Mouse (Mus musculus): ENCODE measurements around the gene Vps11. TPM values are rescaled to one million over a fixed set of nuclear protein-coding genes. Genes with fewer than 3 reads are reported as not detected.
A peak's percentile ranks its signal among the peaks of the same experiment; 100 is the strongest.

The Vps11 gene
- polyA plus RNA-seq, 1 experiment = 43.2 TPM

DNA sequence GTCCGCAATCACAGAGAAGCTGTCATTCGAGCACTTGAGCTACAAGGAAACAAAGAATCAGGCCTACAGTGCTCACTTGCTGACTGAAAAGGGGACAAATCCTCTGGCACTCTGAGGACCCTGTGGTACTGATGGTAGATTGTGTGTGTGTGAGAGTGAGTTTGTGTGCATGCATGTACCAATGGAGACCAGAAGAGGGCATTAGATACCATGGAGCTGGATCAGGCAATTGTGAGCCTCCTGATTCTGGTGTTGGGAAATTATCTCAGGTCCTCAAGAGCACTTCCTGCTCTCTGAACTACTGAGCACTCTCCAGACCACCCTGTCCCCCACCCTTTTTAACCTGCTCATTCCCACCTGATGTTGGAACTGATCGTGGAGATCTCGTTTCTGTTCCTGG is 12.9 kb downstream of the Vps11 start:
- H3K4me1 ChIP-seq (ENCODE audit: control insufficient read depth, insufficient read depth, low read length) = no peaks in the 10 kb centered on the region; the same call in 1 of the 2 replicates
- no peak overlapping the region for H3K4me3 ChIP-seq (ENCODE audit: insufficient read depth, low read length)
- H3K27ac ChIP-seq (ENCODE audit: insufficient read depth, low read length) = no peak overlapping the region
- TF ChIP-seq POLR2A (IDR thresholded peaks at IDR 0.05; ENCODE audit: extremely low read depth, insufficient read depth, low read length) (no peak), CTCF (IDR thresholded peaks at IDR 0.05; ENCODE audit: extremely low read depth, insufficient read depth, low read length) (no peak)

DNA sequence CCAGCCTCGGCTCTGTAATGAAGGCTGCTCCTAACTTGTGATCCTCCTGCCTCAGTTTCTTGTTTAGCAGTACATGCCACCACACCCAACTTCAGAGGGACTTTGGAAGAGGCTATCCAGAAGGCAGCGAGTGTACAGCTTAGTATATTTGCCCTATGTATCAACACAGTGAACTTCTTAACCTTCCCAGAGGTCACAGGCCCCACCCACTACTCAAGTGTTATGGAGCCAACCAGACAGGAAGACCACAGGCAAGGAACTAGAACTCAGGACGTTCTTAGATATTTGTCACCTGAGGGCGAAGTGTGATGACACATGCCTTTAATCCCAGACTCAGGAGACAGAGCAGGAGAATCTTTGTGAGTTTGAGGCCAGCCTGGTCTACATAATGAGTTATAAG is 13.8 kb downstream of the Vps11 start:
- no peak overlapping the region for H3K27ac ChIP-seq (ENCODE audit: insufficient read depth, low read length)
- H3K4me1 ChIP-seq (ENCODE audit: control insufficient read depth, insufficient read depth, low read length) = no peaks in the 10 kb centered on the region; the same call in 1 of the 2 replicates
- no peak overlapping the region for H3K4me3 ChIP-seq (ENCODE audit: insufficient read depth, low read length)
- no peak for TF ChIP-seq CTCF (IDR thresholded peaks at IDR 0.05; ENCODE audit: extremely low read depth, insufficient read depth, low read length)
- no peak for TF ChIP-seq POLR2A (IDR thresholded peaks at IDR 0.05; ENCODE audit: extremely low read depth, insufficient read depth, low read length)

DNA sequence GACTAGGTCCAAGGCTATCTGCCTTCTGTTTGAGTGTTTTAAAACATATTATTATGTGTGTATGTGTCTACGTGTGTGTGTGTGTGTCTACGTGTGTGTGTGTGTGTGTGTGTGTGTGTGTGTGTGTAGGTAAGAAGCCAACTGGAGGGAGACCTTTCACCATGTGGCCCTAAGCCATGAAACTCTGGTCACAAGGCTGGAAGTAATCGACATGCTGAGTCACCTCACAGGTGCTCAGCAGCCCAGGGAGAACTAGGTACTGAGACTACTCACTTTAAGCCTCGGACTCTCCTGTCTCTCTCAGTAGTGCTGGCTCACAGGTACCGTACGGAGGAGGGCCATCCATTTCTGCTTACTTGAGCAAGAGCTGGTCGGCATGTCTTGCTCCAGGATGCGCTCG is 14.3 kb downstream of the Vps11 start:
- H3K27ac ChIP-seq (ENCODE audit: insufficient read depth, low read length) = no peak overlapping the region
- H3K4me1 ChIP-seq (ENCODE audit: control insufficient read depth, insufficient read depth, low read length) = no peaks in the 10 kb centered on the region; the same call in 1 of the 2 replicates
- no peak overlapping the region for H3K4me3 ChIP-seq (ENCODE audit: insufficient read depth, low read length)
- TF ChIP-seq CTCF (IDR thresholded peaks at IDR 0.05; ENCODE audit: extremely low read depth, insufficient read depth, low read length) (no peak), POLR2A (IDR thresholded peaks at IDR 0.05; ENCODE audit: extremely low read depth, insufficient read depth, low read length) (no peak)

DNA sequence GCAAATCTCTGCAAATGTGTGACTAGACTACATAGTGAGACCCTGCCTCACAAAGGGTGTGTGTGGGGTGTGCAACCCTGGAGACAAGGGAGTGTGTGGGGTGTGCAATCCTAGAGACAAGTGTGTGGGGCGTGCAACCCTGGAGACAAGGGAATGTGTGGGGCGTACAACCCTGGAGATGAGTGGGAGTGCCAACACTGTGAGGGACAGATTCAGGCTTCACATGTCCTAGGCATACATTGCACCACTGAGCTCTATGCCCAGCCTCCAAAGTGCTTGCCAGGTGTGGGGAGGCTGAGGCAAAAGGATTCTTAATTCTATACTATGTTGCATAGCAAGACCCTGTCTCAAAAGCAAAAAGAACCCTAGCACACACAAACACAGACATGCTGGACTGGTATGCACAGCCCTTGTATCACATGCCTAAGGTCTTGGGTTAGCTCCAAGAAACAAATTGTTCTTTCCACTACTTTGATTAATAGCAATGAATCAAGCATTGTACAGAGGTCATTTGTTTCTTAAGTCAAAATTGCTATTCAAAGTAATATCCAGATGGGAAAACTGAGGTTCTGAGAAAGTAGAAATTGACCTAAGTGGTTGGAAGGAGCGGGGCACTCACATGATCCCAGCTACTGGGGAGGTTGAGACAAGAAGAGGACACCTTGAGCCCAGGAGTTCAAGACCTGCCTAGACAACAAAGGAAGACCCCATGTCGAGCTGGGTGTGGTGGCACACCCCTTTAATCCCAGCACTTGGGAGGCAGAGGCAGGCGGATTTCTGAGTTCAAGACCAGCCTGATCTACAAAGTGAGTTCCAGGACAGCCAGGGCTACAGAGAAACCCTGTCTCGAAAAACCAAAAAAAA is 15.7 kb downstream of the Vps11 start:
- Histone ChIP-seq H3K27ac (ENCODE audit: insufficient read depth, low read length) (no peak overlapping the region), H3K4me3 (ENCODE audit: insufficient read depth, low read length) (no peak overlapping the region), H3K4me1 (ENCODE audit: control insufficient read depth, insufficient read depth, low read length) (no peaks in the 10 kb centered on the region)
- no peak for TF ChIP-seq CTCF (IDR thresholded peaks at IDR 0.05; ENCODE audit: extremely low read depth, insufficient read depth, low read length)
- no peak for TF ChIP-seq POLR2A (IDR thresholded peaks at IDR 0.05; ENCODE audit: extremely low read depth, insufficient read depth, low read length)

GRCm38 (mm10) chr9:44343781-44344421 is 17.6 kb downstream of the Vps11 start, which contains the start of gene Hmbs:
Gene Hmbs, minus strand, starts transcription at chr9:44344228.
- Histone ChIP-seq H3K4me1 (ENCODE audit: control insufficient read depth, insufficient read depth, low read length) (no peaks in the 10 kb centered on the region), H3K27ac (ENCODE audit: insufficient read depth, low read length) (peak within 1 kb of the TSS; percentile 98), H3K4me3 (ENCODE audit: insufficient read depth, low read length) (peak within 1 kb of the TSS; percentile 53)
- peak; percentile 45; the same call in 1 of the 2 replicates for TF ChIP-seq POLR2A (IDR thresholded peaks at IDR 0.05; ENCODE audit: extremely low read depth, insufficient read depth, low read length)
- TF ChIP-seq CTCF (IDR thresholded peaks at IDR 0.05; ENCODE audit: extremely low read depth, insufficient read depth, low read length) = no peak

DNA sequence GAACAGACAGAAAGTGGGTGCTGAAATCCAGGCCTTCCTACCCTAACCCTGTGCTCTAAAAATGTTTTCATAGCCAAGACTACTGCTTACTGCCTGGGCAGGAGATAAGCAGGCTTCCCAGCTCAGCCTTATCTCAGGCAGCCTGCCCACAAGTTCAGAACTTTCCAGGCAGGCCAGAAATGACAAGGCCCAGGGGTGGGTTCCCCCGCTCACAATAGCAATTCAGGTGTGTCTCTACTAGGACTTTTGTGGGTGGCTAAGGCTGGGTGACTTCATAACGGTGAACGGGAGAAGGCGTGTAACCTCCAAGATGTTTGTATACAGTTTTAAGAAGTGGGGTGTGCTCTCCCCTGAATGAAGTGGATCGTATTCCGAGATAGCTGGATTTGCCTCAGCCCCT is 18.2 kb downstream of the Vps11 start:
- TF ChIP-seq POLR2A (IDR thresholded peaks at IDR 0.05; ENCODE audit: extremely low read depth, insufficient read depth, low read length) = no peak
- TF ChIP-seq CTCF (IDR thresholded peaks at IDR 0.05; ENCODE audit: extremely low read depth, insufficient read depth, low read length) = no peak
- H3K27ac ChIP-seq (ENCODE audit: insufficient read depth, low read length) = no peak overlapping the region
- no peaks in the 10 kb centered on the region for H3K4me1 ChIP-seq (ENCODE audit: control insufficient read depth, insufficient read depth, low read length)
- H3K4me3 ChIP-seq (ENCODE audit: insufficient read depth, low read length) = peak overlapping the region; percentile 53

- Histone ChIP-seq H3K4me3 (ENCODE audit: insufficient read depth, low read length) (no peak overlapping the region), H3K27ac (ENCODE audit: insufficient read depth, low read length) (no peak overlapping the region), H3K4me1 (ENCODE audit: control insufficient read depth, insufficient read depth, low read length) (no peaks in the 10 kb centered on the region)
- TF ChIP-seq CTCF (IDR thresholded peaks at IDR 0.05; ENCODE audit: extremely low read depth, insufficient read depth, low read length) (no peak), POLR2A (IDR thresholded peaks at IDR 0.05; ENCODE audit: extremely low read depth, insufficient read depth, low read length) (no peak)
These were observed 18.9 kb downstream of the Vps11 start for GRCm38 (mm10) chr9:44342605-44343004.

- TF ChIP-seq POLR2A (IDR thresholded peaks at IDR 0.05; ENCODE audit: extremely low read depth, insufficient read depth, low read length) = no peak
- no peak for TF ChIP-seq CTCF (IDR thresholded peaks at IDR 0.05; ENCODE audit: extremely low read depth, insufficient read depth, low read length)
- no peak overlapping the region for H3K27ac ChIP-seq (ENCODE audit: insufficient read depth, low read length)
- no peaks in the 10 kb centered on the region for H3K4me1 ChIP-seq (ENCODE audit: control insufficient read depth, insufficient read depth, low read length)
- H3K4me3 ChIP-seq (ENCODE audit: insufficient read depth, low read length) = no peak overlapping the region
These were observed 19.3 kb downstream of the Vps11 start for GRCm38 (mm10) chr9:44342173-44342572.

GRCm38 (mm10) chr9:44341487-44341886 is 20.0 kb downstream of the Vps11 start:
- no peaks in the 10 kb centered on the region for H3K4me1 ChIP-seq (ENCODE audit: control insufficient read depth, insufficient read depth, low read length)
- H3K4me3 ChIP-seq (ENCODE audit: insufficient read depth, low read length) = no peak overlapping the region
- no peak overlapping the region for H3K27ac ChIP-seq (ENCODE audit: insufficient read depth, low read length)
- TF ChIP-seq POLR2A (IDR thresholded peaks at IDR 0.05; ENCODE audit: extremely low read depth, insufficient read depth, low read length) (no peak), CTCF (IDR thresholded peaks at IDR 0.05; ENCODE audit: extremely low read depth, insufficient read depth, low read length) (no peak)
